Mouse (Mus musculus) v-Abl transformed pro-B cells (cell line): ENCODE results near the gene Olfr854.

Experiments
- in situ Hi-C, 2 experiments: fragments of 400-800 bp; cut with MboI; formaldehyde crosslinking; loops; one replicate each; pipeline ENCODE4 v1.15.1; 2025; ENCODE audit not compliant: unreplicated experiment in 2 of 2

Olfr854 gene

DNA sequence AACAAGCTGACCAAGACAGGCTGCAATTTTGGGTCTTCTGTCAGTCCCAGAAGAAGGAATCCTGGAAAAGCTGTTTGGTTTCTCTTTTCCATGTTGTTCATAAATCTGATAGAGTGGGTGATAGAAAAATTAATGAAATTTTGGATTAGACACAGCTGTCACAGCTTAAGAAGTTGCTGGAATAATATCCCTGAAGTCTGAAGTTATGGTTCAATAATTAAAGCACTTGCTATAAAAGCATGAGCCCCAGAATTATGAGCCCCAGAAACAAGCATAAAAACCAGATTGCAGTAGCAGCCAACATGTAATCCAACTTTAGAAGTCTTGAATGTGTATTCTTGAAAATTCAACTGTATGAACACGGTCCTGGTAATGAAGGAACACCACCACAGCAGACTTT, at the start of gene Olfr854:
Gene Olfr854, minus strand, starts transcription at position 101 of the 400 bp plus-strand sequence.
- in situ Hi-C loops = no loop called here

DNA sequence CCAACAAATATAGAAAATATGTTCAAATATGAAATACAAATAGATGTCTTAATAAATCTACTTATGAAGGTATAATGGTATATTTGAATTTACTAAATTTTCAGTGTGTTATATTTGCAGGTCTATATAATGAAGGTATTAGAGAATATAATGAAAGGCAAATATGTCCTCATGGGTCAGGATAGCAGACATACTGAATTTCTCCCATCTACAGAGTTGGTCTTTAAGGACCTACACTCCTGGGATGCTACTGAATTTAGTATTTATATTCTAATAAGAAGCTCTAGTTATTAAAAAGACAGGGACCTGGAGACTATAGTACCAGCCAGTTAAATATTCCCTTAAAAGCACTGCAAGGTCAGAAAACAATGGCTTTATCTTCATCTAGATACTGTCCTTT, 15.1 kb upstream of the Olfr854 start, which contains the start of gene Olfr855:
Gene Olfr855, plus strand, starts transcription at position 301 of the 400 bp plus-strand sequence.
- in situ Hi-C loops = no loop called here

DNA sequence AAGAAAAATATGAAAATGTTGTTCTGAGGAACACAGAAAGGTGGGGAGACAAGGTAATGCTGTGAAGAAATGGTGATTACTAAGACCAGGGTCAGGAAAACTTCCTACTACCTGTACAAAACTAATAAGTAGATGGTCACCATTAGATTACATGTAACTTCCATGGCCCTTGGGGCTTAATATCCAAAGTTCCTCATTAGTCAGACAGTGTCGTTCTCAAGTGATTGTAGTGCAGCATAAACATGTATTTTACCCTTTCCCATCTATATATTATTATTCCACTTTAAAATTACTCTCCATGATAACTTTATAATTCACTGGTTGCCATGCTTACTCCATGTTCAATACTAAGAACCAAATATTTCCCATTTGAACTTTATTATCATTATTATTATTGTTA, 26.2 kb downstream of the Olfr854 start, which contains the start of gene Olfr853:
Gene Olfr853, minus strand, starts transcription at position 101 of the 400 bp plus-strand sequence.
- in situ Hi-C loops = no loop called here
